Mouse (Mus musculus): Measurements from ENCODE around the gene S100a3. TPM values are rescaled to one million over a fixed set of nuclear protein-coding genes. Genes with fewer than 3 reads are reported as not detected.

The S100a3 gene
- total RNA-seq, 4 experiments from 2014 or later = 0.35 to 1.8 (median 1.2) TPM

DNA sequence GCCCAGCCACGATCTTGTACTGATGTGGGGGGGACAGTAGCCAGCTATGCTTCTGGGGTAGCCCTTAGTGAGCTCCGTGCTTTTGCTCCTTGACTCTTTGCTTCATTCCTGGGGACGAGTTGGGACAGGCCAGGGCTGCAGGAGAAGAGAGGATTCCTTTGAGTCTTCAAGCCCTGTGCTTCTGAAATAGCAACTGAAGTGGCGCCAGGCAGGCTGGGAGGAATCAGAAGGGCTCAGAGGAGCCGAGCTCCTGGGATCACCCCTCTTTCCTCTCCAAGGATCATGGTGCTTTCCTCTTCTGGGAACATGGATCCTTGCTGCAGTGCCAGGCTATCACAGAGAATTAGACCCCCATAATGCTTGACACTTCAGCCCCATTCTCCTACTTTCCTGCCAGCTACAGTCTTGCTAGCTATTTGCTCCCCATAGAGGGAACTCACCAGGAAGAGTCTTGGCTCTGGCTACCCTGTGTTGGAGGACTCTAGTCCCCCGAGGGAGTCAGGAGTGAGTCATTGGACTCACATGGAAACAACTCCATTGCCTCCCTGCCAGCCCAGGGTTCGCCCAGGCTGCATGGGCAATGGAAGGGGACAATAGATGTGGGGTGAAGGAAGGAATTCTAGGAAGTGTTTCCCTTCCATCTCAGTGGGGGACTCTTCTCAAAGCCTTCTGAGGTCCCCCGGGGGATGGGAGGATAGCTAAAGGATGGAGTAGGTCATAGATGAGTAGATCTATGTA is 40.2 kb downstream of the S100a3 start:
- no peak for DNase-seq (ENCODE audit: low spot score in 2 of 2)

DNA sequence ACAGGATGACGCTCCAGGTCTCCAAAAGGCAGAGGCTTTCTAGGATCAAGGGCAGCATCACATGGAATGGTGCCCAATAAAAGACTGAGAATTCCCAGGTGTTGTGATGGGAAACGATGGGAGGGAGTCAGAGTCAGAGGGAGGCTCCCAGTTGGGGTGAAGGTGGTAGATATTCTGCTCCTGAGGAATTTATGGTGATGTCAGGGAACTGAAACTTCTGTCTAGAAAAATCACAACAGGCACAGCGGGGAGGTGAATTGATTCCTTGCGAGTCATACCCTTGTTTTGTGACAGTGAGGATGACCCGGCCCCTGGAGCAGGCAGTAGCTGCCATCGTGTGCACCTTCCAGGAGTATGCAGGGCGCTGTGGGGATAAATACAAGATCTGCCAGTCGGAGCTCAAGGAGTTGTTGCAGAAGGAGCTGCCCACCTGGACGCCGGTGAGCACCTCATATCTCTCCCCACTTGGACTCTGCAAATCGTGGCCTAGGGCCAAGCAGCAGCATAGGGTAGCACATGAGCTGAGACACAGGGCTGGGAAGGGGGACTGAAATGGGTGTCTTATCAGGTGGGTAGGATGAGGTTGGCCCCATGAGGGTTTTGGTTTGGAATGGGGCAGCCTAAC is 41.2 kb downstream of the S100a3 start, which contains the start of gene Gm42674:
Gene Gm42674, plus strand, starts transcription at position 419 of the 625 bp plus-strand sequence.
- DNase-seq (ENCODE audit: low spot score in 2 of 2) = no peak

DNA sequence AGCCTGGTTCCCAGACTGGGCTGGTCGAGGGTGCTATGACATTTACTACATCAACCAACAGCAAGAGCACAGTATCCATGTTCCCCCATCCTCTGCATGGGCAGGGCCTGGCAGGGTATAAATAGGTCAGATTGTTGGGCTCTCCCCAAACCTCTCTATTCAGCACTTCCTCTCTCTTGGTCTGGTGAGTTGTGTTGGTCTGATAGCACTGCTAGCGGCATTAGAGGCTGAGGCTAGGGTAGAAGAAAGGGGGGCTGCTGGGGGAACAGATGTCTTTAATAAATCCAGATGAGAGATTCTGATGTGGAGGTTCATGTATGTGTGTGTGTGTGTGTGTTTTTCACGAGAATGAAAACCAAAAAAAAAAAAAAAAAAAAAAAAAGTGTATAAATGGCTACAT is 43.2 kb downstream of the S100a3 start, which contains the start of gene S100a4:
Gene S100a4, plus strand, starts transcription at position 149 of the 400 bp plus-strand sequence.
- no peak for DNase-seq (ENCODE audit: low spot score in 2 of 2)

DNA sequence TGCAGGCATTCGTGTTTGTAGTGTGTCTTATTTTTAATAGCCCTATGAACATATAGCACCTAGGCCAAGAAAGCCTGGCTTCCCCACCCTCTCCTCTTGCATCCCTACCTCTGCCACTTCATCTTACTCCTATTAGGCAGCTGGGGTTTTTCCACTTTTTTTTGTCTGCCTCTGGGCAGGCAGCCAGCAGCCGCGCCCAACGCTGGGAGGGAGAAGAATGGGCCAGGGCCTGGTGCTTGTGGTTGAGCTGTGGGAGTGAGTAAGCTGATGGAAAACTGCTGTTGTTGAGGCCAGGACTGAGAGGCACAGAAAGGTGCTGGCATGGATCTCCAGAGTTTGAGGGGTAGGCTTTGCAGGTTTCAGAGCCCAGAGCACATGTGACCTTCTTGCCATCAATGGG is 44.0 kb downstream of the S100a3 start:
- peak in 1 of 2 experiments; percentile 47 for DNase-seq (ENCODE audit: low spot score in 2 of 2)

DNA sequence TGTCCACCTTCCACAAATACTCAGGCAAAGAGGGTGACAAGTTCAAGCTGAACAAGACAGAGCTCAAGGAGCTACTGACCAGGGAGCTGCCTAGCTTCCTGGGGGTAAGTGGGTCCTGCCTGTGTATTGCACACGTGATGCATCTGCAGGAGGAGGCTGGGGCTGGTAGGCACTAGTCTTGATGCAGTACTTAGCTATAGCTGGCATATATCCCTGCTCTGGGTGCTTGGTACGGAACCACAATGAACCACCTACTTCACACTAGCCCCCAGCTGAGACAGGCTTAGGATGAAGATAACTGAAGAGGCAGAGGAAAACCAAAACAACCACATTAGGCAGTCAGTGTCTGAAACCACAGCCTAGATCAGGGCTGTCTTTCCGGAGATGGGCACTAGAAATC is 44.7 kb downstream of the S100a3 start:
- DNase-seq (ENCODE audit: low spot score in 2 of 2) = no peak

DNA sequence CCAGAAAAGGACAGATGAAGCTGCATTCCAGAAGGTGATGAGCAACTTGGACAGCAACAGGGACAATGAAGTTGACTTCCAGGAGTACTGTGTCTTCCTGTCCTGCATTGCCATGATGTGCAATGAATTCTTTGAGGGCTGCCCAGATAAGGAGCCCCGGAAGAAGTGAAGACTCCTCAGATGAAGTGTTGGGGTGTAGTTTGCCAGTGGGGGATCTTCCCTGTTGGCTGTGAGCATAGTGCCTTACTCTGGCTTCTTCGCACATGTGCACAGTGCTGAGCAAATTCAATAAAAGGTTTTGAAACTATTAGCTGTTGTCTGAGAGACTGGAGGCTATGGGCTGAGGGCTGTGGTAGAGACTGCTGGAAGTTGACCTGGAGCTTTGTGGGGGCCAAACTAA is 45.4 kb downstream of the S100a3 start:
- no peak for DNase-seq (ENCODE audit: low spot score in 2 of 2)

DNA sequence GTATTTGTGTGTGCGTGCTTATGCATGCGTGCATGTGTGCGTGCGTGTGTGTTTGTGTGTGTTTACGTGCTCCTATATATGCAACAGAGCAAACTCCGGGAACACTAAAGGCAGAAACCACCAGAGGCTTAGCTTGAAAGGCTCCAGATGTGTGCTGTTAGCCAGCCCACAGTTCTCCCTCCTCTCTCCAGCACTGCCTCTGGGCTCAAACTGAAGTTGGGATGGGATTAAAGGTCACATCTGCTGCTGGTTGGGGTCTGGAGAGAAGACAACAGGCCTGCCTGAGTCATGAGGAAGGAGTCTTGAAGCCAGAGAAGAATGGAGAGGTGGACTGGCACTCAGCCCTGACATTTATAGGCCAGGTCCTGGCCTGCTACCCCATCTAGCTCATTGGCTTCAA is 45.8 kb downstream of the S100a3 start:
- no peak for DNase-seq (ENCODE audit: low spot score in 2 of 2)

DNA sequence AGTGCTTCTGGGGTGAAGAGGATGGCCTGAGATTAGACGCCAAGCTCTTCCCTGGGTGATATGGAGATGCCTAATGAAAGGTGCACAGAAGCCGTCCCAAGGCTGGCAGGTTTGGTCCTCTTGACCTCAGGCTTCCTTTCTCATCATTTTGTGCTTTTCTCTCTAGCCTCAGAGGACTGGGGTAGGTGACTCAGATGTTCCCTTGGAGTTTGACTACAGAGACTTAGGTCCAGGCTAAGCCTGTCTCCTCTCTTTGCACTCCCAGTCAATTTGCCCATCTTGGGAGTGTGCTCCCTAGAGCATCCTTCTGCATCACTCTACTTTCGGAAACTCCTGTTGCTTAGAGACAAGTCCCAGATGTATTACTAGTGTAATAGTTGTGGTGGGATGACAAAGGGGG is 47.0 kb downstream of the S100a3 start:
- no peak for DNase-seq (ENCODE audit: low spot score in 2 of 2)

DNA sequence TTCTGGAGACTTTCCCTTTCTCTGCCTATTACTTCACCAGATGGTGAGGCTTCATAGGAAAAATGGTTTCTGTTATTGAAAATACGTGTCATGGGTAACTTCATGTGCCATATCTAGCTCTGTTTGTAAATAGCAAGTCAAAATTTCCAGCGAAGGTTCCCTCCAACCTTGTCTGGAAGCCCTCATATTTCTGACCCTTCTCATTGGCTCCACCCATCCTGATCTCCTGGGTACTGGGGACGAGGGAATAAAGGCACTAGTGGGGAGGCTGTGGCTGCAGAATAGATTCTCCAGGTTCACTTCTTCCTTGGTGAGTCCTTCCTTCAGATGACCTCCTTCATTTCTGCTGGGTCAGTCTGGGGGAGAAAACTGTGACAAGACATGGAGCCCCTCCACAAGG is 47.8 kb downstream of the S100a3 start, which contains the start of gene S100a5:
Gene S100a5, plus strand, starts transcription at position 301 of the 400 bp plus-strand sequence.
- DNase-seq (ENCODE audit: low spot score in 2 of 2) = no peak

DNA sequence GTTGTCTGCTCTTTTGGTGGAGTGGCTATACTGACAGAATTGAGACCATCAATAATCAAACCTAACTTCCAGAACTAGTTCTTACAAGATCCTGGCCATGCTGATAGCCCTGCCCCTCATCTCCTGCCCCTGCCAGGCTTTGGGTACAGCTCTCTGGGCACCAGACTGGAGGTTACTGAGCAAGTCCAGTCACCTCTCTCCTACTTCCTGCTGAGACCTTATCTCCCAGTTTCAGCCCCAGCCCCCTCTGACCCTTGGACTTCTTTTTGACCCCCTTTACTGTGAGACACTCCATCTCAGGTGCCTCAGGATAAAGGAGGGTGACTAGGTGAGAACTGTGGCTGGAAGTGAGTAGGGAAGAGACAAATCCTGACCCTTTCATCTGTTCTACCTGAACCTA is 48.7 kb downstream of the S100a3 start:
- DNase-seq (ENCODE audit: low spot score in 2 of 2) = no peak

DNA sequence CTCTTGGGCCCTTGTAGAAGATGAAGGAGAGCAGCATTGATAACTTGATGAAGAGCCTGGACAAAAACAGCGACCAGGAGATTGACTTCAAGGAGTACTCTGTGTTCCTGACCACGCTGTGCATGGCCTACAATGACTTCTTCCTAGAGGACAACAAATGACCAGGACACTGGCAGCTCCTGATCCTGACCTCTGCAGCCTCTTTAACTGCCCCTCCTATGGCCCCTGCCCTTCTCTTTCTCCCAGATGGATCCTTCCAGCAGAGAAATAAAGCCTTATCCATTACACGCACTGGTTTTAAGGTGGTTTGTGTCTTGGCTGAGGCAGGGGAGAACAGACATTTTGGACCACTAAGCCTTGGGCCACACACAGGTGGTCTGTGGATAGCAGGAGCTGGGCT is 51.1 kb downstream of the S100a3 start:
- no peak for DNase-seq (ENCODE audit: low spot score in 2 of 2)

DNA sequence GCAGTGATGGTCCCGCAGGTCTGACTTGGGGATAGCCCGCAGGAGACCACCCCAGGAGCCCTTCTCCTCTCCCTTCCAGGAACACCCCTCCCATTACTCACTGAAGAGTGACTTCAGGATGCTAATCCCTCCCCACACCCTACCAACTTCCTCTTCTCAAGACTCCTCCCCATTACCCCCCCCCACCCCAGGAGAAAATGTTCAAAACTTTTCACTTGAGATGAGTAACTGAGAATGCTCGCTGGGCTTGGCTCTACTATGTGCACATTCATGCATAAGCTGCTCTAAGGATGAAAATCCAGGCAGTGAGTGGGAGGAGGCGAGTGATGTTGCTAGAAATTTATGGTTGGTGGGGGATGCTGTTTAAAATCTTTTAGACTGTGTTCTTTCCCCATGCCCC is 51.7 kb downstream of the S100a3 start:
- no peak for DNase-seq (ENCODE audit: low spot score in 2 of 2)

DNA sequence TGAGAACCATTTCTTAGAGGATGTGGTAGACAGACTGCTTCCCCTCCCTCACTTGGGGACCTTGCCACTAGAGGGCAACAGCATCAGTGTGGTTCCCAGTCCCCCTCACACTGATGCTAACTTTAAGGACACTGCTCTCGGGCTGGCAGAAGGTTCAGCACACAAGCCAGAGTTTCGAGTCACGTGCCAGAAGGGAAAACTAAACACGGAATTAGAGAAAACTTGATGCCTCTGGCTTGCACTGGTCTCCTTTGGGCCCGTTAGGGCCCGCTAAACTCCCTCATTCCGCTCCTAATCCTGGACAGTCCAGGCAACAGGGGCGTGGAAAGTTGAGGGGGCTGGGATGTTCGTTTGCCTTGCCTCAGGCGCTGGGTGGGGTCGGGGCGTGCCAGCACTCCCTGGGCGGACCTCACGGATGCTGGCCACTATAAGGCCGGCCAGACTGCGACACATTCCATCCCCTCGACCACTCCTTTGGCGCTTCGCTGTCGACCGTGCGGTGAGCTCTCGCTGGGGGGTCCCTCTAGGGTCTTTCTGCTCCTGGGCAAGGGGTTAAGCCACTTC is 52.4 kb downstream of the S100a3 start, which contains the start of gene S100a6:
Gene S100a6, plus strand, starts transcription at position 155 of the 564 bp plus-strand sequence.
- DNase-seq (ENCODE audit: low spot score in 2 of 2) = no peak

DNA sequence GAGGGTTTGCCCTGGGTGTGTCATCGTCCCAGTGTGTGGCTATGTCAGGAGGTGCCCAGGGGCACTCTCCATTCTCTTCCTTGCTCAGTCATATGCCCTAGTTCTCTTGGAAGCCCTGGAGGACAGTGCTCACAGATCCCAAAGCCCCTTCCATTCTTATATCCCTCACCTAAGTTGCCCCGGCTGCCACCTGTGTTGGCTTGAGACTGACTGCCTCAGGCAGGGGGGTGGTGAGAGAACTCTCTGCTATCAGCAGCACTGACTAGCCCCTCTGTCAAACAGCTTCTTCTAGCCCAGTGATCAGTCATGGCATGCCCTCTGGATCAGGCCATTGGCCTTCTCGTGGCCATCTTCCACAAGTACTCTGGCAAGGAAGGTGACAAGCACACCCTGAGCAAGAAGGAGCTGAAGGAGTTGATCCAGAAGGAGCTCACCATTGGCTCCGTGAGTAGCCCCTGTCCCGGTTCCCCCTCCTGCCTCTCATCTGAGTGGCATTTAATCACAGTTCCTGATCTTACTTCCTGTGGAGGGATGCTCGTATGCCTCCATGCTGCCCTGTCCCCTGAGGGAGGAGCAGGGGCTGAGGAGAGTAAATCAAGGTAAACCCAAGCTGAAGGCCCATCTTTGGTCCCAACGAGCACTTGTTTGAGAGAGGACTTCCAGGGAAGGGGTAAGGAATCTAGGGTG is 53.2 kb downstream of the S100a3 start:
- DNase-seq (ENCODE audit: low spot score in 2 of 2) = no peak

DNA sequence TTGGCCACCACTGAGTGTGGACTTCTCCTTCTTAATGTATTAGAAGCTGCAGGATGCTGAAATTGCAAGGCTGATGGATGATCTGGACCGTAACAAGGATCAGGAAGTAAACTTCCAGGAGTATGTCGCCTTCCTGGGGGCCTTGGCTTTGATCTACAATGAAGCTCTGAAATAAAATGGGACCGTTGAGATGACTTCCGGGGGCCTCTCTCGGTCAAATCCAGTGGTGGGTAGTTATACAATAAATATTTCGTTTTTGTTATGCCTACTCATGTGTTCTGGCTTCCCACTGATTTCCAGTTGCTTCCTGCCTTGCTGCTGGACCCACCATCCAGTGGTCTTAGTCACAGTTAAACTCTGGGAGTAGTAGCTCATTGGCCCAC is 53.8 kb downstream of the S100a3 start:
- no peak for DNase-seq (ENCODE audit: low spot score in 2 of 2)

DNA sequence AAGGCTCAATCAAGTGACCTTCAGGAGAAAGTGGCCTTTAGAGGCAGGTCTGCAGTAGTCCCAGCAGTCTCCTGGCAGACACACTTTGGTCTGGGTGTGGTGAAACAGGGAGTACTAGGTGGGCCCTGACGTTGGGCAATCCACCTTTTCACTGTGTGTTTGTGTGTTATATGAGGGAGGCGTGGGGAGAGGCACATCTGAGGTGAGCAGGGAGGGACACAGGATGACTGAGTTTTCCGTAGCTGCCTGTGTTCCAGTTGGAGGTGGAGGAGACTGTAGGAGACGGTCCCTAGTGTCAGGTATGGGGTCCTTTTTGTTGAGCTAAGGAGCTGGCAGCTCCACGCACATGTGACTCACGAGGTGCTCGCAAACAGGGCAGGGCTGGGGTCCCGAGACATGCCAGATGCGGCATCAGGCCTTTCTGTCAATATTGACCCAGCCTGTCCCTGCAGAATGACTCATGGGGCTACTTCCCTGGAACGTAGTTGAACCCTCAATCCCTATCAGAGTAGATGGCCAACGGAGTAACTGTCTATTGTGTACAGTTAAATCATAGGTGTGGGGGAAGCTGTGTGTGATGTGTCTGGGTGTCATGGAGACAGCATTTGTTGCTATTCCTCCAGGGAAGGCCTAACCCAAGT is 54.4 kb downstream of the S100a3 start:
- DNase-seq (ENCODE audit: low spot score in 2 of 2) = no peak

DNA sequence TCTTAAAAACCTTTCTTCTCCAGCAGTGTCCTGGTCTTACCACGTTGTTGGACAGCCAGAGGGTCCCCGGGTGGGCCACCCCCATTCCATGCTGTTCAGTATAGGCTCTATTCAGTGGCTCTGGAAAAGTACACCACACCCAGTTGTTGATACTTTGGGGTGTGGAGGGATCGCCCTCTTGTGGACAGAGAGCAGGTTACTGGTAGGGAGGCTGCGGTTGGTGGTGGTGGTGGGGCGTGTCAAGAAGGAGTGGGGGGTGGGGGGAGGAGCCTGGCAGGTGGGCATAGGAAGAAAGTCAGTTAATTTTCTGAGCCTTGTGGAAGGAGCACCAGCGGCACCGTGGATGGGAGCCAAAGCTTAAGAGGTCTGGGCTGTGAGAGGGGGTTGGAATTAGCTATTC is 55.0 kb downstream of the S100a3 start:
- peak; percentile 68 to 71 for DNase-seq (ENCODE audit: low spot score in 2 of 2)

DNA sequence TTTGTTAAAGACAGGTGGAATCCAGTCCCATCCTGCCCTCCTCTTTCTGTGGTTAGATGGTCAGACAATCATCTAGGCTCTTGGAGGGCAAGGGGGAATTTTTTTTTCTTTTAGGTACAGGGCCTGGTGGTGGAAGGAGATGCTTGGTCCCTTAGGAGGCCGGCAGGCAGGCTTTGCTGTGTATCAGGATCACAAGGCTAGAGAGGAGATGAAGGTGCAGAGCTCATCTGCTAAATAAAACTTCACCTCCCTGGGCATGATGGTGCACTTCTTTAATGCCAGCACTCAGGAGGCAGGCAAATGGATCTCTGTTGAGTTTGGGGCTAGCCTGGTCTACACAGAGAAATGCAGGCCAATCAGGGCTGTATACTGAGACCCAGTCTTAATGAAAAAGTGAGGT is 55.5 kb downstream of the S100a3 start:
- no peak for DNase-seq (ENCODE audit: low spot score in 2 of 2)

DNA sequence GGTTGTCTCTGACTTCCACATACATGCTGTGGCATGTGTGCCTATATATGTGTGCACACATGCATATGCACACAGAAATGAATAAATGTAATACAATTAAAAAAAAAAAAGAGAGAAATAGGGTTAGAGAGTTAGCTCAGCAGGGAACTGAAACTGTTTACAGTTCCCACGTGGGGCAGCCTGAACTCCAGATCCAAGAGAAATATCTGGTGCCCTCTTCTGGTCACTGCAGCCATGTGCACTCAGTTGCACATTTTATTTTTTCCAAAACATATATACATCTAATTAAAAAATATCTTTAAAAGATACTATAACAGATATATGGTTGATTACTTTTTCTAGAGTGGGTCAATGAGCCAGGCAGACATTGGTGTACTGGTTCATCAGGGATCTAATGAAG is 57.2 kb downstream of the S100a3 start:
- no peak for DNase-seq (ENCODE audit: low spot score in 2 of 2)

DNA sequence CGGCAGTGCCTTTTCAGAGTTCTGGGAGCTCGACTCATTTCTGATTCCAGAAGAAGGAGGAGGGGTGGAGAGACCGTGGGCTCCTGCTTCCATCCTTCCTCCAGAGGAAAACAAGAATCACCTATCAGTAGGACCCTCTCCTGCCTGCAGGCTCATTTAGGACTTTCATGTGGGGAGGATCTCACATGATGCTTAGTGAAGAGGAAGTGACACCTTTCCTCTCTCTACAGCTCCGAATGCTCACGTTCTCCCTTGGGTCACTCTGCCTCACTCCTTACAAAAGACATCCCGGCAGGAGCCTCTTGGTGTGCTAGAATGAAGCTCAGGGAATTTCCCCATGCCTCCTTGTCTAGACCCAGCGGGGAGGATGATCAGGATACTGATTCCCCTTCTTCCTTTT is 61.2 kb downstream of the S100a3 start:
- DNase-seq (ENCODE audit: low spot score in 2 of 2) = no peak

DNA sequence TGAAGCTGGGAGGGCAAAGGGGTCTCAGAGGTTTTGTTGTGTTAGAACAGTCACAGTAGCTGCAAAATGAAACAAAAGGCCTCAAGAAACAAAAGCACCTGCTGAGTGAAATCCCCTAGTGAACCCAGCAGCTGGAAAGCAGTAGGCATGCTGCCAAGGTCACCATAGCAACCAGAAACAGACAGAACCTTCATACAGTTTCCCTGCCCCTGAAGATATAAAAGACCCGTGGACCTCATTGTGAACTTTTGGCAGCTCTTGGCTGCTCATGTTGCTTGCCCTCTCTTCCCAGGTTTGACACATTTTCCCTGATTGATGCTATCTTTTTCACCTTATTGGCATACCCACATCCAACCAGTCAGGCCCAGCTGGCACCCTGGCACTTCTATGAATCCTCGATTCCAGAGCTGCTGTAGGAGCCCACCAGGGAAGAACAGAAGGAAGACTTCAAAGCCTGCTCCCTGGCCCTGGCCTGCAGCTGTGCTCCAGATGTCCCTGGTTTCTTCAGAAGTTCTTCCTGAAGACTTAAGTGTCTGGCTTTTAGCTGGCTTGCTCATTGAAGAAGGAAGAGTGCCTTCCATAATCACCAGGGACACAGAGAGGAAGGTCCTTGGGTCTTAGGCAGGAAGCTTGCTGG is 63.2 kb downstream of the S100a3 start:
- peak in 1 of 2 experiments; percentile 47 for DNase-seq (ENCODE audit: low spot score in 2 of 2)

Data from layer of hippocampus, adult 8-10 months (tissue).